Mouse (Mus musculus) intestine, embryonic 14.5 days (tissue): Measurements from ENCODE around the gene Gstk1. TPM values are rescaled to one million over a fixed set of nuclear protein-coding genes. Genes with fewer than 3 reads are reported as not detected.
A peak's percentile ranks its signal among the peaks of the same experiment; 100 is the strongest.

Experiments
- ATAC-seq: fragments of 200-750 bp; cut with Nextera tagmentation; replicated peaks from 2 replicates; pipeline ENCODE4 v1.8.0; 2017; ENCODE audit warnings: low read depth, moderate number of reproducible peaks, moderate TSS enrichment, moderate library complexity; ENCODE audit not compliant: low FRiP score, low TSS enrichment
- DNase-seq: peaks from one replicate; pipeline ENCODE4 v3.0.0-alpha.2; 2018; ENCODE audit warnings: low spot score
- H3K27ac ChIP-seq: fragments of 300-500 bp; sonication (generic); 2 replicates; pipeline ENCODE4 v1.5.1; 2014; ENCODE audit warnings: low read depth, mild to moderate bottlenecking, control low read depth
- H3K27me3 ChIP-seq: fragments of 300-500 bp; sonication (generic); replicated peaks from 2 replicates; pipeline ENCODE4 v1.6.1; 2014; ENCODE audit warnings: low read length, control low read depth; ENCODE audit not compliant: control insufficient read depth, insufficient read depth
- H3K36me3 ChIP-seq: fragments of 300-500 bp; sonication (generic); 2 replicates; pipeline ENCODE4 v1.6.1; 2014; ENCODE audit warnings: low read length, control low read depth; ENCODE audit not compliant: control insufficient read depth, insufficient read depth
- H3K4me1 ChIP-seq: fragments of 300-500 bp; sonication (generic); replicated peaks from 2 replicates; pipeline ENCODE4 v1.6.1; 2014; ENCODE audit warnings: low read length, control low read depth, mixed read lengths; ENCODE audit not compliant: control insufficient read depth, insufficient read depth
- H3K4me2 ChIP-seq: fragments of 300-500 bp; sonication (generic); 2 replicates; pipeline ENCODE4 v1.6.1; 2014; ENCODE audit warnings: low read length
- H3K4me3 ChIP-seq: fragments of 300-500 bp; sonication (generic); 2 replicates; pipeline ENCODE4 v1.5.1; 2014; ENCODE audit warnings: low read depth, low read length, control low read depth, mixed read lengths
- H3K9ac ChIP-seq: fragments of 300-500 bp; sonication (generic); 2 replicates; pipeline ENCODE4 v1.6.1; 2014; ENCODE audit warnings: mild to moderate bottlenecking, low read length
- H3K9me3 ChIP-seq: fragments of 300-500 bp; sonication (generic); 2 replicates; pipeline ENCODE4 v1.6.1; 2016; ENCODE audit warnings: low read length, control low read depth; ENCODE audit not compliant: control insufficient read depth
- WGBS: fragments of 180-500 bp; shearing (Covaris S2); extraction: QIAGEN DNeasy Blood & Tissue Kit; methylation state at CpG from one replicate; pipeline ENCODE4 v1.1.7; 2014; 5-methylcytosine and 5-hydroxymethylcytosine counted together
- polyA plus RNA-seq: library from polyadenylated mRNA; unstranded; fragments of >200 nt; fragmentation: Nextera tagmentation; extraction: Ambion mirVana; gene quantifications from 2 replicates; pipeline ENCODE4 v1.2.1, GENCODE M21; 2014

The Gstk1 gene
- polyA plus RNA-seq, 1 experiment from 2014 or later = 22.1 TPM

- peaks cover 15% of the 10 kb centered on the region for H3K36me3 ChIP-seq
- H3K9me3 ChIP-seq = no peaks in the 10 kb centered on the region
- H3K4me1 ChIP-seq = no peaks in the 10 kb centered on the region
- no peak for DNase-seq
- no peak overlapping the region for H3K4me3 ChIP-seq
- no peak for ATAC-seq
- no peak overlapping the region for H3K27ac ChIP-seq
- no peak overlapping the region for H3K9ac ChIP-seq
- no peaks in the 10 kb centered on the region for H3K27me3 ChIP-seq
- no peak overlapping the region for H3K4me2 ChIP-seq
Measured at GRCm38 (mm10) chr6:42287562-42287961, 41.8 kb downstream of the Gstk1 start.

- Histone ChIP-seq H3K4me3 (no peak overlapping the region), H3K27me3 (no peaks in the 10 kb centered on the region), H3K9ac (no peak overlapping the region), H3K27ac (no peak overlapping the region), H3K4me2 (no peak overlapping the region), H3K36me3 (no peaks in the 10 kb centered on the region), H3K9me3 (no peaks in the 10 kb centered on the region), H3K4me1 (no peaks in the 10 kb centered on the region)
- DNase-seq = no peak
- ATAC-seq = no peak
- 84% methylated on average over 6 of the region's 6 CpGs for WGBS
Measured at GRCm38 (mm10) chr6:42293327-42293726, 47.6 kb downstream of the Gstk1 start.

DNA sequence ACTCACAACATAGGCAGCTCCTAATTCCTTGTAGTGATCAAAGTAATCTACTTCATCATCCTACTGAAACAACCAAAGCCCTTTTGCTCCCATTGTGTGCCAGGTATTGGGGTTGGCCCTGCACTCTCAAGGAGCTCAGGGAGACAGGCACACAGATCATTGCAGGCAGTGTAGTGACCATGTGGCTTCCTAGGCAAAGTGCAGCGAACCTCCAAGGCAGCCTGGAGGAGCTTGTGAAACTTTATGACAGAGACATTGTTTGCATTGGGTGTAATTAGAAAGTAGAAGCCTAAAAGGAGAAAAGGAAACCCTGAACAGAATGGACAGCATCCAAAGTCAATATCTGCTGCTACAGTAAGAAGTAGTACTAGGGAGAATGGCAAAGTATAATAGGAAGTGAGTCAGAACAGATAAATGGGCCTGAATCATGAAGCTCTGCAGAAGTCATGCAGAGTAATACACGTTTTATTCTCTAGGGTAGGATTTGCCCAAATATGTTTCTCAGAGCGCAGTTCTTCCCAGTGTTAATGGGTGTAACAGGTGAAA, 49.9 kb downstream of the Gstk1 start:
- Histone ChIP-seq H3K4me3 (no peak overlapping the region), H3K9ac (no peak overlapping the region), H3K4me2 (no peak overlapping the region), H3K36me3 (no peaks in the 10 kb centered on the region), H3K27ac (no peak overlapping the region), H3K27me3 (no peaks in the 10 kb centered on the region), H3K4me1 (no peaks in the 10 kb centered on the region), H3K9me3 (no peaks in the 10 kb centered on the region)
- DNase-seq (no peak), ATAC-seq (0 out of 2 replicates have a peak, but pooled peaks have one; percentile 55)
- 59% methylated on average over 3 of the region's 3 CpGs for WGBS

DNA sequence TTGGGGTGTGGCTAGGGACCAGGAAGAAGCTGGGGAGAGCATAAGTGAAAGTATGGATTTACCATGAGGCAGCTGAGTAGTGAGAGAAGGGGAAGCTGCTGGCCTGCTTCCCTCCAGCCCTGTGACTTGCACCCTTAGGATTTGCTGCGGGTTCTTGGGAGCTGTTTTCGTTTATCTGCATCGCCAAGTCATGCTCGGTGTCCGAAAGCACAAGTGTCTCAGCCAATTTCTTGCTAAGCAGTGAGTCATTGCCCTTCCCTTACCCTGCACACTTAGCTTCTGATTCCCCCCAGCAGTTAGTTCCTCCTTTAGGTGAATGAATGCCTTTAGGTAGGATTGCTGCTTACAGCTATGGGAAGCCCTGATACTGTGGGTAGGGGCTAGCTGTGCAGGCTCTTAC, 53.6 kb downstream of the Gstk1 start:
- Histone ChIP-seq H3K4me3 (no peak overlapping the region), H3K9ac (no peak overlapping the region), H3K27me3 (no peaks in the 10 kb centered on the region), H3K9me3 (no peaks in the 10 kb centered on the region), H3K36me3 (no peaks in the 10 kb centered on the region), H3K4me2 (no peak overlapping the region), H3K27ac (no peak overlapping the region), H3K4me1 (no peaks in the 10 kb centered on the region)
- DNase-seq = no peak
- ATAC-seq = no peak
- 81% methylated on average over 5 of the region's 5 CpGs for WGBS

Other genes starting within 250 kb of the Gstk1 start
- gene Sva, start 207.5 kb upstream of the Gstk1 start, polyA plus RNA-seq = not detected in 2 replicates
- not detected in 2 replicates for gene Tas2r139, start 105.0 kb upstream of the Gstk1 start, polyA plus RNA-seq
- not detected in 2 replicates for gene Tas2r144, start 30.6 kb upstream of the Gstk1 start, polyA plus RNA-seq
- gene Tmem139, start 16.0 kb downstream of the Gstk1 start, polyA plus RNA-seq = 1.3 and 2.8 TPM in 2 replicates
- gene Casp2, start 19.1 kb downstream of the Gstk1 start, polyA plus RNA-seq = 53.0 and 59.5 TPM in 2 replicates
- gene Clcn1, start 40.8 kb downstream of the Gstk1 start, polyA plus RNA-seq = 0.12 and 0.22 TPM in 2 replicates
- gene Fam131b, start 78.7 kb downstream of the Gstk1 start, polyA plus RNA-seq = 0.30 and 0.32 TPM in 2 replicates
- 112 and 115 TPM in 2 replicates for gene Zyx, start 103.7 kb downstream of the Gstk1 start, polyA plus RNA-seq
- gene Epha1, start 127.3 kb downstream of the Gstk1 start, polyA plus RNA-seq = 2.5 and 2.6 TPM in 2 replicates
- not detected in 2 replicates for gene Tas2r143, start 154.3 kb downstream of the Gstk1 start, polyA plus RNA-seq
- gene Tas2r135, start 159.5 kb downstream of the Gstk1 start, polyA plus RNA-seq = 0.16 TPM in 1 of 2 replicates, not detected in the other
- gene Tas2r126, start 188.6 kb downstream of the Gstk1 start, polyA plus RNA-seq = not detected in 2 replicates
- gene Olfr458, start 219.3 kb downstream of the Gstk1 start, polyA plus RNA-seq = not detected in 2 replicates
- not detected in 2 replicates for gene Olfr457, start 230.4 kb downstream of the Gstk1 start, polyA plus RNA-seq
- not detected in 2 replicates for gene Olfr456, start 241.3 kb downstream of the Gstk1 start, polyA plus RNA-seq